Mouse (Mus musculus): ENCODE results near the gene Cfap299.

- TF ChIP-seq POLR2A (IDR thresholded peaks at IDR 0.05; ENCODE audit: borderline replicate concordance, extremely low read depth, insufficient read depth, insufficient read length, poor library complexity, severe bottlenecking) (no peak), CTCF (IDR thresholded peaks at IDR 0.05; ENCODE audit: borderline replicate concordance, extremely low read depth, insufficient read depth, insufficient read length) (no peak)
Measured at GRCm38 (mm10) chr5:98416385-98417145, 87.5 kb downstream of the Cfap299 start.

Measured in brain, embryonic 14.5 days (tissue).